Mouse (Mus musculus) liver, embryonic 14.5 days (tissue): ENCODE data around the gene 4930556J24Rik. TPM values are rescaled to one million over a fixed set of nuclear protein-coding genes. Genes with fewer than 3 reads are reported as not detected.
"Not testable (repeated sequence)": the region's sequence is repeated elsewhere in the genome, so short reads cannot be mapped to it uniquely, and the experiment has no call there.

Experiments used
- ATAC-seq: fragments of 200-750 bp; cut with Nextera tagmentation; 2 replicates; pipeline ENCODE4 v1.8.0; 2017; ENCODE audit warnings: moderate number of reproducible peaks, mild to moderate bottlenecking, moderate library complexity; ENCODE audit not compliant: insufficient read depth
- DNase-seq, 3 experiments: peaks; one replicate each; pipeline ENCODE4 v3.0.0-alpha.2; 2012 to 2013; ENCODE audit warnings: low read depth in 3 of 3, low spot score in 3 of 3
- H3K27ac ChIP-seq: fragments of 300-500 bp; sonication (generic); 2 replicates; pipeline ENCODE4 v1.5.1; 2014; ENCODE audit warnings: moderate library complexity, mild to moderate bottlenecking, control low read depth, inconsistent platforms
- H3K27me3 ChIP-seq: fragments of 300-500 bp; sonication (generic); 2 replicates; pipeline ENCODE4 v1.6.1; 2014; ENCODE audit warnings: mild to moderate bottlenecking, low read length, moderate library complexity; ENCODE audit not compliant: control insufficient read depth, insufficient read depth
- H3K36me3 ChIP-seq: fragments of 300-500 bp; sonication (generic); replicated peaks from 2 replicates; pipeline ENCODE4 v1.6.1; 2014; ENCODE audit warnings: low read depth; ENCODE audit not compliant: control insufficient read depth, insufficient read depth
- H3K4me1 ChIP-seq, 2 experiments: fragments of 200-500 bp in 1 of 2; fragments of 300-500 bp in 1 of 2; sonication (generic) in 1 of 2; replicated peaks; 2 replicates each; pipeline ENCODE4 v1.6.1; 2012 to 2014; ENCODE audit warnings: antibody characterized with exemption in 1 of 2, inconsistent platforms in 1 of 2, low read length in 1 of 2; ENCODE audit not compliant: control insufficient read depth in 2 of 2, insufficient read depth in 2 of 2
- H3K4me2 ChIP-seq: fragments of 300-500 bp; sonication (generic); 2 replicates; pipeline ENCODE4 v1.6.1; 2014; ENCODE audit warnings: low read depth, mild to moderate bottlenecking, control low read depth, moderate library complexity
- H3K4me3 ChIP-seq, 2 experiments: fragments of 200-500 bp in 1 of 2; fragments of 300-500 bp in 1 of 2; sonication (generic) in 1 of 2; 2 replicates each; pipeline ENCODE4 v1.5.1; 2012 to 2014; ENCODE audit warnings: low read depth in 2 of 2, low read length in 2 of 2, mild to moderate bottlenecking in 2 of 2, control low read depth in 1 of 2, inconsistent platforms in 1 of 2, moderate library complexity in 1 of 2; ENCODE audit not compliant: insufficient read depth in 1 of 2
- H3K9ac ChIP-seq: fragments of 300-500 bp; sonication (generic); replicated peaks from 2 replicates; pipeline ENCODE4 v1.6.1; 2014; ENCODE audit warnings: mild to moderate bottlenecking, control low read depth, moderate library complexity
- H3K9me3 ChIP-seq: fragments of 300-500 bp; sonication (generic); 2 replicates; pipeline ENCODE4 v1.6.1; 2016; ENCODE audit warnings: low read length, mixed read lengths; ENCODE audit not compliant: control insufficient read depth
- CTCF ChIP-seq: IDR thresholded peaks from 2 replicates; pipeline ENCODE4 v1.5.1; 2016; ENCODE audit warnings: antibody characterized with exemption, low read depth, control low read depth
- EP300 ChIP-seq: IDR thresholded peaks from 2 replicates; pipeline ENCODE4 v1.6.1; 2016; ENCODE audit warnings: antibody characterized with exemption, low read depth
- WGBS: fragments of 180-500 bp; shearing (Covaris S2); extraction: QIAGEN DNeasy Blood & Tissue Kit; methylation state at CpG from one replicate; pipeline ENCODE4 v1.1.7; 2014; ENCODE audit not compliant: insufficient replicate concordance; 5-methylcytosine and 5-hydroxymethylcytosine counted together
- polyA plus RNA-seq, 2 experiments: library from polyadenylated mRNA; depleted of rRNA in 1 of 2; stranded (reverse) in 1 of 2; unstranded in 1 of 2; fragments of >200 nt; fragmentation: Nextera tagmentation in 1 of 2; extraction: Ambion mirVana in 1 of 2; gene quantifications; 2 replicates each; pipeline versions ENCODE4 v1.2.1 to v1.2.3; 2012 to 2014

The 4930556J24Rik gene
- polyA plus RNA-seq, 2 experiments = not detected

- Histone ChIP-seq H3K27ac (peak overlapping the region; percentile 61), H3K36me3 (peaks cover under 1% of the 10 kb centered on the region; the same call in 1 of the 2 replicates), H3K4me1 (peaks cover 4 to 11% of the 10 kb centered on the region in 2 experiments), H3K9me3 (no peaks in the 10 kb centered on the region), H3K4me2 (peak overlapping the region; percentile 80), H3K9ac (peak overlapping the region; percentile 87), H3K27me3 (no peaks in the 10 kb centered on the region), H3K4me3 (peak overlapping the region; percentile 92 to 94)
- ATAC-seq (peak; percentile 60), DNase-seq (peak in 1 of 3 experiments; percentile 34)
- no peak for TF ChIP-seq CTCF
- TF ChIP-seq EP300 = no peak
- 6% methylated on average over 11 of the region's 11 CpGs for WGBS
These were observed 12.0 kb downstream of the 4930556J24Rik start for GRCm38 (mm10) chr11:3964416-3965172.

DNA sequence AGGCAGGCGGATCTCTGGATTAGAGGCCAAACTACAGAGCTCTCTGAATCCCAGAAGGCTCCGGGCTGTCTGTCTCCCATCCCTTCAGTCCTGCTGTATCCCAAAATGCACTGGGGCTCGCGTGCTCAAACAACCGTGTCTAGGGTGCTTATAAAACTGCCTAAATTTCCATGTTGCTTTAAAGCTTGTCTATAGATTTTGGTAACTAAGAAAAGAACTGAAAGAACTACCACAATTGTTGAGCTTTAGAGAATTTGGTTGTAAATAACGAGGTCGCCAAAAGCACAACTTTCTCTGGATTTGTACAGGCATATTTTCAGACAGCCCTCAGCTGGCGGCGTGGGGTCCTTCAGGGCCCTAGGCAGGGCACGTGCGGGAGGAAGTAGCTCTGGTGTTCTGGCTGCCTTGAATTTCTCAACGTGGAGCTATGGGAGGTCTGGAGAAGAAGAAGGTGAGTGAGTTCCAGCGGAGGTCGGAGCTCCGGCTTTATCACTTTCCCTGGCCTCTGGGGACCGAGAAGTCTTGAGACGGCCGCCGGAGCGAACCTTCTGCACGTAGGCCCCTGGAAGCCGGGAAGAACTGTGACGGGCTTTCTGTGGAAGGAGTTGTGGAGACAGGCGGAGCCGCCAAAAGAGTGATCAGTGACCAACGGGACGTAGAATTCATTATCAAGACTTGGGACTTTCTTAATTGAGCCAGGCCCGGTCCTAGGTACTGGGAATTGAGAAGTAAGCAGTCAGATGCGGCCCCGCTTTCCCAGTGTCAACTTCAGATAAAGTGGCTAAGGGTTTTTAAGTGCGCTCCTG lies 12.8 kb downstream of the 4930556J24Rik start, which contains the start of gene Pes1:
TSS of gene Pes1 (plus strand) at position 366 of the 806 bp plus-strand sequence.
- WGBS = under 1% methylated on average over 31 of the region's 31 CpGs
- TF ChIP-seq EP300 (peak; percentile 75), CTCF (no peak)
- peak within 1 kb of the TSS; percentile 92 to 94 for H3K4me3 ChIP-seq
- H3K4me2 ChIP-seq = peak within 1 kb of the TSS; percentile 80
- DNase-seq = peak; percentile 73 to 77 (median 74)
- H3K27ac ChIP-seq = peak within 1 kb of the TSS; percentile 61
- H3K9me3 ChIP-seq = no peaks in the 10 kb centered on the region
- no peaks in the 10 kb centered on the region for H3K27me3 ChIP-seq
- no peaks in the 10 kb centered on the region for H3K36me3 ChIP-seq
- H3K9ac ChIP-seq = peak within 1 kb of the TSS; percentile 87
- H3K4me1 ChIP-seq = peaks cover 4 to 11% of the 10 kb centered on the region in 2 experiments
- peak; percentile 91 for ATAC-seq

DNA sequence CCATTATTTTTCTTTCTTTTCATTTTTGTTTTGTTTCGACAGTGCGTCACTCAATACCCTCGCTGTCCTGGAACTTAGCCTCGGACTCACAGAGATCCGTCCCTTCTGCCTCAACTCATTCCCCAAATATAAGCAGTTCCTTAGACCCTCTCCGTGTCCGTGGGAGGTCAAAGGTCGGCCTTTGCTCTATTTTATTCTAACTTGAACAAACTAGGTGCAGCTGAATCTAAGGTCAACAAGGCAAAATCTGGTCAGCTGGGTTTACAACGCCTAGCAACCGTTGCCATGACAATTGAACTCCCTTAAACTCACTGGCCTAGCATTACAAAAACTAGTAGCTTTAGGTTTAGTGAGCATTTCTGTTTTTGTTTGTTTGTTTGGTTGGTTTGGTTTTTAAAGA lies 13.4 kb downstream of the 4930556J24Rik start:
- Histone ChIP-seq H3K27ac (no peak overlapping the region), H3K4me1 (peaks cover 4 to 11% of the 10 kb centered on the region in 2 experiments), H3K9ac (peak overlapping the region; percentile 87), H3K36me3 (no peaks in the 10 kb centered on the region), H3K4me2 (peak overlapping the region; percentile 80), H3K9me3 (no peaks in the 10 kb centered on the region), H3K27me3 (no peaks in the 10 kb centered on the region), H3K4me3 (peak overlapping the region; percentile 92 to 94)
- TF ChIP-seq EP300 (no peak), CTCF (no peak)
- DNase-seq (peak in 1 of 3 experiments; percentile 25), ATAC-seq (peak; percentile 15; the same call in 1 of the 2 replicates)
- 65% methylated on average over 10 of the region's 10 CpGs for WGBS

GRCm38 (mm10) chr11:3961761-3962160 lies 14.8 kb downstream of the 4930556J24Rik start:
- Histone ChIP-seq H3K4me3 (no peak overlapping the region), H3K4me1 (peaks cover 4 to 11% of the 10 kb centered on the region in 2 experiments), H3K9me3 (no peaks in the 10 kb centered on the region), H3K27ac (no peak overlapping the region), H3K36me3 (no peaks in the 10 kb centered on the region), H3K4me2 (no peak overlapping the region), H3K9ac (no peak overlapping the region), H3K27me3 (no peaks in the 10 kb centered on the region)
- 51% methylated on average over 3 of the region's 3 CpGs for WGBS
- no peak for DNase-seq
- ATAC-seq = no peak
- no peak for TF ChIP-seq CTCF
- TF ChIP-seq EP300 = no peak

DNA sequence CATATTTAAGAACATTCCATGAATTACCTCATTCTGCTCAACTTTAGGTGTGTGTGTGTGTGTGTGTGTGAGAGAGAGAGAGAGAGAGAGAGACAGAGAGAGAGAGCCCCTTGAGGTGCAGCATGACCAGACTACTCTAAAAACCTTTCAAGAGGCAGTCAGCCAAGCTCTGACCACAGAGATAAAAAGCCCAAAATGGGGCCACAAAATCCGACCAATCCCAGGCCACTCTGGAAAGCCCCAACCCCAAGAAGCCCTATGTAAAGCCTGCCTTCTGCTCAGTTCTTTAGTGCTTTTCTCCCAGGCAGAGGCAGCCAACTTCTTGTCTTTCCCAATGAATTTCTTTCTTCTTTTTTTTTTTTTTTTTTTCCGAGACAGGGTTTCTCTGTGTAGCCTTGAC lies 15.7 kb downstream of the 4930556J24Rik start:
- no peak for TF ChIP-seq CTCF
- no peak for TF ChIP-seq EP300
- H3K9ac ChIP-seq = no peak overlapping the region
- no peaks in the 10 kb centered on the region for H3K27me3 ChIP-seq
- no peaks in the 10 kb centered on the region for H3K9me3 ChIP-seq
- ATAC-seq (no peak), DNase-seq (no peak)
- H3K4me1 ChIP-seq = peaks cover 4 to 11% of the 10 kb centered on the region in 2 experiments
- H3K4me3 ChIP-seq = no peak overlapping the region
- no peak overlapping the region for H3K4me2 ChIP-seq
- no peaks in the 10 kb centered on the region for H3K36me3 ChIP-seq
- 19% methylated on average over 2 of the region's 2 CpGs for WGBS
- no peak overlapping the region for H3K27ac ChIP-seq

DNA sequence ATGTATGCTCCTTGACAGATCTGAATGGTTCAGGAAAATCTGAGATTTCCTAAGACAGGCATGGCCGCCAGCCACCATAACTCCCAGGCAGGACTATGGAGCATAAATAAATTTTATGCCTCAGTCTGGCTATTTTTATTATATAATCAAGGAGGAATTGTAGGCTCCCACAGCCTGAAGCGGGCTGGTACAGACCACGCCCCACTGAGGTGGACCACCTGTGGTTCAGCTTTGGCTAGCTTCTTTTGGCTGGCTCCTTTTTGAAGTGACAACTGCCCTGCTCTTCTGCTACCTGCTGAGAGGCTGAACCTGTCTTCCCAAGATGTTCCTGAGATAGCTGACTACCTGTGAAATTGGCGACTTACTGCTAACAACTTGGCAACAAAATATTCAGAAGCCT lies 21.2 kb downstream of the 4930556J24Rik start:
- not testable (repeated sequence) for H3K36me3 ChIP-seq, H3K4me2 ChIP-seq, ATAC-seq, DNase-seq, H3K27me3 ChIP-seq, H3K27ac ChIP-seq, H3K4me3 ChIP-seq, H3K9ac ChIP-seq, H3K4me1 ChIP-seq, H3K9me3 ChIP-seq
- WGBS = 56% methylated on average over 4 of the region's 4 CpGs

DNA sequence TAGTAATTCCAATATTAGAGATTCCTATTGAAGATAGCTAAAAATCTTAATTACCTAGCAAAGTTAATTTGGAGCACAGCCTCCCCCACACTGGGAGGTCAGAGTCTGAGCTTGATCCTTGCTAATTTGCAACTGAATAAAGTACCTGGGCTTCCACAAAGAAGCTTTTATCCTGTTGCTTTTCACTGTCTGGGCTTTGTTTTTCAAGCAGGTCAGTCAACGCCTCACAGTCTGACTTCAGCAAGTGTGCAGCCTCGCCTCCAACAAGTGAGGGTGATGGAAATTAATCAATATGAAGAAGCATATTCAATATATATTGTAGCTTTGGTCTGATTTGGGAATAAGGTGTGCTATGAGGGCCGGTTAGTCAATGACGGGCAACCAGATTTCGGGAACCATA lies 21.7 kb downstream of the 4930556J24Rik start:
- not testable (repeated sequence) for ATAC-seq

More for the DNA sequence above, 21.7 kb downstream of the 4930556J24Rik start:
- H3K36me3 ChIP-seq, H3K9ac ChIP-seq, H3K4me2 ChIP-seq, H3K27ac ChIP-seq, DNase-seq, H3K9me3 ChIP-seq, H3K4me1 ChIP-seq, H3K4me3 ChIP-seq, H3K27me3 ChIP-seq: not testable (repeated sequence)
- 72% methylated on average over 5 of the region's 5 CpGs for WGBS
